Mouse (Mus musculus) erythroid progenitor cell, adult 5-6 weeks (primary cell): ENCODE results near the gene Lhx3. TPM values are rescaled to one million over a fixed set of nuclear protein-coding genes. Genes with fewer than 3 reads are reported as not detected.

ENCODE experiments used
- ATAC-seq: replicated peaks from 2 replicates; pipeline ENCODE4 v1.8.0; 2016; ENCODE audit warnings: moderate number of reproducible peaks, mild to moderate bottlenecking, moderate TSS enrichment, inconsistent platforms; ENCODE audit not compliant: poor library complexity, low FRiP score, severe bottlenecking
- total RNA-seq, 2 experiments: library from RNA; stranded (forward) in 1 of 2; stranded (reverse) in 1 of 2; fragments of 150-400 nt in 1 of 2; fragments of 186-747, 209-891 nt in 1 of 2; gene quantifications; 2 replicates each; pipeline versions ENCODE4 v1.2.3 to v1.2.4; 2015 to 2017; ENCODE audit warnings: low replicate concordance in 2 of 2

Gene Lhx3
- total RNA-seq, 2 experiments from 2014 or later = not detected

DNA sequence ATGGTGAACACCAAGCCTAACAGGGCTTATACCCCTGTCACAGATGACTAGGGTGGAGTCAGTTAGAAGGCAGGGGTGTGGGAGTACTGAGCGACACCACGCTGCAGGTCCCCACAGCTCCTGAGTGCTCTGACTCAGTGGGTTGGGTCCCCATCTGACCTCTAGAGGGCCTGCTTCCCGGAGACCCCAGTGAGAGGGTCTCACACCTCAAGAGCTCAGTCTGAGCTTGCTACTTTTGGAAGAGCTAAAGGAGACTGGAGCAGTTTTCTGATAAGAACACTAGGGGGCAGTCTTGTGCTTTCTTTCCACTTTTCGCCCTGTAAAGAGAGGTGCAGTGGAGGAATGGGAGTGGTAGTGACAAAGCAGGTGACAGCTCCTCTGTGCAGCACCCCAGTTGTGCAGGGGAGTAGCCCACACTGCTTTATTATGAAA is 54.2 kb downstream of the Lhx3 start:
- ATAC-seq = peak; percentile 77

DNA sequence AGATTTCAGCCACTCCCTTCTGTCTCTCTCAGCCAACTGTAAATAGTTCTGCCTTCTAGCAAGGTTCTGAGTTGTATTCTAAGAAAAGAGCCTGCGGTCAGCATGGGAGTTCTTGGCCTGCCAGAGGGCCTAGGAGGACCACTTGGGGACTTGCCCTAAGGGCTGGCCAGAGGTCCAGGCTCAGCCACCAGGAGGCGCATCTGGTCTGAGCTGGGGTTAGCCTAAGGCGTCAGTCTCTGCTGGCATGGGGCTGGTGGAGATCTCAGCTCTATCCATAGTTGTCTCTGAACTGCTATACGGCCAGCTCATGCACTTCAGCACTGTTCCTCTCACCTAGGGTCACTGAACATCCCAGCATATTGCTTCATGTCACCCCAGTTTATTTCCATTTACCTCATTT is 54.8 kb downstream of the Lhx3 start:
- peak; percentile 57 for ATAC-seq

Other genes starting within 250 kb of the Lhx3 start
- gene Camsap1, start 225.0 kb downstream of the Lhx3 start, total RNA-seq (2015; ENCODE audit: low replicate concordance) = 18.9 and 31.4 TPM in 2 replicates
- gene Camsap1, start 225.0 kb downstream of the Lhx3 start, total RNA-seq (2017; ENCODE audit: low replicate concordance) = 67.6 and 93.3 TPM in 2 replicates
- gene Ubac1, start 186.5 kb downstream of the Lhx3 start, total RNA-seq (2015; ENCODE audit: low replicate concordance) = 1,305 and 1,318 TPM in 2 replicates
- gene Ubac1, start 186.5 kb downstream of the Lhx3 start, total RNA-seq (2017; ENCODE audit: low replicate concordance) = 1,008 and 1,122 TPM in 2 replicates
- gene Nacc2, start 85.1 kb downstream of the Lhx3 start, total RNA-seq (2015; ENCODE audit: low replicate concordance) = 0.42 TPM in 1 of 2 replicates, not detected in the other
- gene Nacc2, start 85.1 kb downstream of the Lhx3 start, total RNA-seq (2017; ENCODE audit: low replicate concordance) = 0.64 and 0.68 TPM in 2 replicates
- gene Qsox2, start 29.2 kb upstream of the Lhx3 start, total RNA-seq (2015; ENCODE audit: low replicate concordance) = 1.8 and 4.6 TPM in 2 replicates
- gene Qsox2, start 29.2 kb upstream of the Lhx3 start, total RNA-seq (2017; ENCODE audit: low replicate concordance) = 2.7 and 4.7 TPM in 2 replicates
- not detected in 2 replicates for gene Ccdc187, start 86.3 kb upstream of the Lhx3 start, total RNA-seq (2015; ENCODE audit: low replicate concordance)
- gene Ccdc187, start 86.3 kb upstream of the Lhx3 start, total RNA-seq (2017; ENCODE audit: low replicate concordance) = not detected in 2 replicates
- not detected in 2 replicates for gene Gpsm1, start 107.2 kb upstream of the Lhx3 start, total RNA-seq (2015; ENCODE audit: low replicate concordance)
- gene Gpsm1, start 107.2 kb upstream of the Lhx3 start, total RNA-seq (2017; ENCODE audit: low replicate concordance) = 0.13 and 1.4 TPM in 2 replicates
- gene Dnlz, start 143.8 kb upstream of the Lhx3 start, total RNA-seq (2015; ENCODE audit: low replicate concordance) = 0.72 and 0.84 TPM in 2 replicates
- gene Dnlz, start 143.8 kb upstream of the Lhx3 start, total RNA-seq (2017; ENCODE audit: low replicate concordance) = 1.8 and 2.7 TPM in 2 replicates
- gene Card9, start 152.6 kb upstream of the Lhx3 start, total RNA-seq (2015; ENCODE audit: low replicate concordance) = 10.9 TPM in 1 of 2 replicates, not detected in the other
- 11.3 and 16.9 TPM in 2 replicates for gene Card9, start 152.6 kb upstream of the Lhx3 start, total RNA-seq (2017; ENCODE audit: low replicate concordance)
- 1.3 and 3.2 TPM in 2 replicates for gene Snapc4, start 172.4 kb upstream of the Lhx3 start, total RNA-seq (2015; ENCODE audit: low replicate concordance)
- gene Snapc4, start 172.4 kb upstream of the Lhx3 start, total RNA-seq (2017; ENCODE audit: low replicate concordance) = 10.5 and 13.2 TPM in 2 replicates
- 35.7 and 40.7 TPM in 2 replicates for gene Entr1, start 181.0 kb upstream of the Lhx3 start, total RNA-seq (2015; ENCODE audit: low replicate concordance)
- 43.7 and 51.0 TPM in 2 replicates for gene Entr1, start 181.0 kb upstream of the Lhx3 start, total RNA-seq (2017; ENCODE audit: low replicate concordance)
- gene Pmpca, start 181.1 kb upstream of the Lhx3 start, total RNA-seq (2015; ENCODE audit: low replicate concordance) = 18.9 and 35.7 TPM in 2 replicates
- 28.9 and 34.4 TPM in 2 replicates for gene Pmpca, start 181.1 kb upstream of the Lhx3 start, total RNA-seq (2017; ENCODE audit: low replicate concordance)
- gene Inpp5e, start 200.9 kb upstream of the Lhx3 start, total RNA-seq (2015; ENCODE audit: low replicate concordance) = 13.7 and 22.2 TPM in 2 replicates
- gene Inpp5e, start 200.9 kb upstream of the Lhx3 start, total RNA-seq (2017; ENCODE audit: low replicate concordance) = 12.3 and 26.5 TPM in 2 replicates
- 13.0 TPM in 2 replicates for gene Sec16a, start 236.9 kb upstream of the Lhx3 start, total RNA-seq (2015; ENCODE audit: low replicate concordance)
- 7.3 and 15.7 TPM in 2 replicates for gene Sec16a, start 236.9 kb upstream of the Lhx3 start, total RNA-seq (2017; ENCODE audit: low replicate concordance)